Mouse (Mus musculus) erythroblast, embryonic 14.5 days (primary cell): ENCODE data around the gene Flrt1.

ENCODE experiments used
- GATA1 ChIP-seq: IDR thresholded peaks from 2 replicates; pipeline ENCODE4 v1.6.1; 2012; ENCODE audit warnings: low read length, inconsistent platforms, mixed read lengths
- TAL1 ChIP-seq: IDR thresholded peaks from 3 replicates; pipeline ENCODE4 v1.6.1; 2012; ENCODE audit warnings: low read length, inconsistent platforms, mixed read lengths

DNA sequence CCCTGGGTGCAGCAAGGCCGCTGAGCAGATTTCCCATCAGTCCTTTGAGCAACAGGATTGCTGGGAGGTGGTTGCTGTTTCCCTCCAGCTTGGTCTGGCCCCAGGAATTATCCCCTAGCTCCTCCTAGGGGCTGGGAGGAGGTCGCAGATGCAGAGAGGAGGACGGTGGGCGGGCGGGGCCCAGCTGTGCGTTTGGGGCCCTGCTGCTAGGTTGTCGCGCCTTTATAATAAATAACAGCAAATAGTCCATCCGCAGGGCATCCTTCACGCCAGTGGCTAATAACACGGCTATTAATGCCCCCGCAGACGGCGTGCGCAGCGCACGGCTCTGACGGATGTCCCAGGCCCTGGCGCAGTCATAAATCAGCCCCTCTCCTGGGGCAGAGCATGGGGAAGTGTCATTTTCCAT, 1.5 kb downstream of the Flrt1 start:
- TF ChIP-seq GATA1 (no peak), TAL1 (no peak)
